ENCODE assay signal across 10 mouse cellular contexts in genomic region chr10:10737041-10737681, GRCm38 (mm10). TPM values are rescaled to one million over a fixed set of nuclear protein-coding genes. Genes with fewer than 3 reads are reported as not detected.
A peak's percentile ranks its signal among the peaks of the same experiment; 100 is the strongest.
DNase-seq lines count a peak whose midpoint lies in the region; ATAC-seq and TF ChIP-seq lines count a peak whose summit lies in the region.
"Had no signal": no experiment of that assay in that cellular context is flagged by ENCODE, and none has a peak within 500 bp of the region (broad histone marks: within the 10 kb centered on the region; RNA-seq: fewer than 3 reads in every experiment).

No protein-coding gene starts in this region.

- no peaks in the 10 kb centered on the region for H3K4me1 ChIP-seq in lung, embryonic 14.5 days (ENCODE audit: insufficient read depth)
- no peaks in the 10 kb centered on the region for H3K4me1 ChIP-seq in intestine, postnatal 0 days (replicated peaks; ENCODE audit: control insufficient read depth, insufficient read depth, low read length)
- no peaks in the 10 kb centered on the region for H3K4me1 ChIP-seq in hindbrain, embryonic 16.5 days (ENCODE audit: control insufficient read depth, insufficient read depth, low read depth, low read length)
- H3K4me1 ChIP-seq: intestine, embryonic 15.5 days had no signal

- no peak overlapping the region for H3K4me3 ChIP-seq in lung, embryonic 14.5 days (ENCODE audit: low read depth, low read length)
- H3K4me3 ChIP-seq in intestine, postnatal 0 days (ENCODE audit: low read depth, low read length): no peak overlapping the region
- H3K4me3 ChIP-seq in hindbrain, embryonic 16.5 days (ENCODE audit: low read length): no peak overlapping the region
- H3K4me3 ChIP-seq: intestine, embryonic 15.5 days had no signal

- TF ChIP-seq CTCF in lung, embryonic 14.5 days (IDR thresholded peaks at IDR 0.05; ENCODE audit: low read depth): no peak
- TF ChIP-seq CTCF in intestine, postnatal 0 days (IDR thresholded peaks at IDR 0.05; ENCODE audit: low read depth): no peak

- H3K36me3 ChIP-seq in lung, embryonic 14.5 days (ENCODE audit: insufficient read depth): no peaks in the 10 kb centered on the region
- no peaks in the 10 kb centered on the region for H3K36me3 ChIP-seq in intestine, postnatal 0 days (ENCODE audit: control insufficient read depth, insufficient read depth)
- no peaks in the 10 kb centered on the region for H3K36me3 ChIP-seq in hindbrain, embryonic 16.5 days (ENCODE audit: control insufficient read depth, insufficient read depth, low read length)
- H3K36me3 ChIP-seq: intestine, embryonic 15.5 days had no signal

- no peak overlapping the region for H3K4me2 ChIP-seq in lung, embryonic 14.5 days
- no peak overlapping the region for H3K4me2 ChIP-seq in intestine, postnatal 0 days (replicated peaks; ENCODE audit: low read depth)
- no peak overlapping the region for H3K4me2 ChIP-seq in hindbrain, embryonic 16.5 days (ENCODE audit: low read length)
- H3K4me2 ChIP-seq: intestine, embryonic 15.5 days had no signal

- H3K27ac ChIP-seq in lung, embryonic 14.5 days (ENCODE audit: low read depth): peak overlapping the region; percentile 46; the same call in 1 of the 2 replicates
- no peak overlapping the region for H3K27ac ChIP-seq in intestine, postnatal 0 days (ENCODE audit: low read depth, low read length)
- H3K27ac ChIP-seq in hindbrain, embryonic 16.5 days (ENCODE audit: low read depth, low read length): no peak overlapping the region
- H3K27ac ChIP-seq: intestine, embryonic 15.5 days had no signal

- H3K9me3 ChIP-seq in lung, embryonic 14.5 days (ENCODE audit: low read depth, low read length): no peaks in the 10 kb centered on the region
- H3K9me3 ChIP-seq in intestine, postnatal 0 days (ENCODE audit: control insufficient read depth): no peaks in the 10 kb centered on the region
- H3K9me3 ChIP-seq in hindbrain, embryonic 16.5 days (ENCODE audit: control insufficient read depth, low read length): no peaks in the 10 kb centered on the region
- H3K9me3 ChIP-seq: intestine, embryonic 15.5 days had no signal

- WGBS in lung, embryonic 14.5 days: 40% methylated on average over 1 of the region's 1 CpGs
- WGBS in intestine, postnatal 0 days: 48% methylated on average over 1 of the region's 1 CpGs
- WGBS in hindbrain, embryonic 16.5 days: 32% methylated on average over 1 of the region's 1 CpGs

- ATAC-seq in lung, embryonic 14.5 days (ENCODE audit: insufficient read depth): peak; percentile 87; the same call in 1 of the 2 replicates
- no peak for ATAC-seq in intestine, postnatal 0 days
- ATAC-seq in hindbrain, embryonic 16.5 days: no peak
- ATAC-seq: intestine, embryonic 15.5 days had no signal

- no peak overlapping the region for H3K9ac ChIP-seq in lung, embryonic 14.5 days
- no peak overlapping the region for H3K9ac ChIP-seq in intestine, postnatal 0 days (ENCODE audit: low read depth, low read length)
- H3K9ac ChIP-seq in hindbrain, embryonic 16.5 days (ENCODE audit: low read depth, low read length): no peak overlapping the region
- H3K9ac ChIP-seq: intestine, embryonic 15.5 days had no signal

- no peaks in the 10 kb centered on the region for H3K27me3 ChIP-seq in lung, embryonic 14.5 days (ENCODE audit: insufficient read depth, low read length)
- no peaks in the 10 kb centered on the region for H3K27me3 ChIP-seq in intestine, postnatal 0 days (replicated peaks; ENCODE audit: control insufficient read depth, insufficient read depth, low read length)
- no peaks in the 10 kb centered on the region; the same call in 1 of the 2 replicates for H3K27me3 ChIP-seq in hindbrain, embryonic 16.5 days (replicated peaks; ENCODE audit: control insufficient read depth, insufficient read depth, low read length)
- H3K27me3 ChIP-seq: intestine, embryonic 15.5 days had no signal

- peak; percentile 25 for DNase-seq in adrenal gland, postnatal 14 days
- no peak for DNase-seq in adrenal gland, postnatal 25 days
- peak; percentile 90 for DNase-seq in lung, embryonic 14.5 days
- no peak for DNase-seq in lung, postnatal 25 days (ENCODE audit: low spot score)
- DNase-seq in layer of hippocampus, adult 9-11 months: peak; percentile 76
- peak; percentile 18 for DNase-seq in right cerebral cortex, postnatal 14 days

RNA-seq across cellular contexts. Expression of gene Gm10944, which starts 56.0 kb away (rescaled TPM):
- not detected in 2 replicates for total RNA-seq in adrenal gland, postnatal 14 days (2021)
- total RNA-seq in adrenal gland, postnatal 25 days (2021): not detected in 2 replicates
- not detected in 2 replicates for polyA plus RNA-seq in lung, embryonic 14.5 days (2014; fragmentation: Nextera tagmentation; extraction: Ambion mirVana)
- not detected in 2 replicates for polyA plus RNA-seq in intestine, postnatal 0 days (2015; fragmentation: Nextera tagmentation; extraction: Ambion mirVana)
- not detected in 2 replicates for polyA plus RNA-seq in hindbrain, embryonic 16.5 days (2015; fragmentation: Nextera tagmentation; extraction: Ambion mirVana)
- polyA plus RNA-seq: C2C12; intestine, embryonic 15.5 days had no signal

Comparison
In these comparisons a context has a peak if more than half of its experiments do, and no peak if none do; other contexts are left out.
1. DNase-seq: peak in adrenal gland, postnatal 14 days (single experiment), lung, embryonic 14.5 days (single experiment), layer of hippocampus, adult 9-11 months (single experiment) and right cerebral cortex, postnatal 14 days (single experiment); none in adrenal gland, postnatal 25 days (single experiment) and lung, postnatal 25 days (single experiment).